Mouse (Mus musculus) layer of hippocampus, adult 6 months (tissue): ENCODE measurements around the gene Dnase2b. TPM values are rescaled to one million over a fixed set of nuclear protein-coding genes. Genes with fewer than 3 reads are reported as not detected.

Experiments
- long read RNA-seq, 2 experiments: library from polyadenylated mRNA; unstranded; transcript quantifications; one replicate each; pipeline ENCODE4 v2.0.0; 2019 to 2020
- polyA plus RNA-seq: library from polyadenylated mRNA; unstranded; fragments of <200 nt; fragmentation: Nextera tagmentation; gene quantifications from 2 replicates; pipeline ENCODE4 v1.2.3, GENCODE M21; 2021

Gene Dnase2b
- 0.05 TPM in 1 of 2 replicates, not detected in the other for polyA plus RNA-seq
- long read RNA-seq, experiment 1: 0 reads
- long read RNA-seq, experiment 2: 0 reads

DNA sequence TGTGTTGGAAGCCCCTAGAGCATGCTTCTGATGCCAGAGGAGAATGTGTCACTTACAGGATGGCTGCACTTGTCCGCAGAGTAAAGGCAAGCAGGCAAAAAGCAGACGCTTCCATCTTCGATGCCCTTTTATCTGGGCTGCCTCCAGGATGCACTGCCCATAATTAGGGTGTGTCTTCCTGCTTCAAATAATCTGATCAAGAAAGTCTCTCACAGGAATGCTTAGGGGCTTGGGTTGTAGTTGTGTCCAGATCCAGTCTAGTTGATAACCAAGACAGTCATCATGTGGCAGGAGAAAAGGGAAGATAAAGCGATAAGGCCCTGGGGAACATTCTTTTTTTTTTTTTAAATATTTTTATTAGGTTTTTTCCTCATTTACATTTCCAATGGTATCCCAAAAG, at the start of gene Dnase2b:
Dnase2b (minus strand) TSS at position 101 of the 400 bp plus-strand sequence.

DNA sequence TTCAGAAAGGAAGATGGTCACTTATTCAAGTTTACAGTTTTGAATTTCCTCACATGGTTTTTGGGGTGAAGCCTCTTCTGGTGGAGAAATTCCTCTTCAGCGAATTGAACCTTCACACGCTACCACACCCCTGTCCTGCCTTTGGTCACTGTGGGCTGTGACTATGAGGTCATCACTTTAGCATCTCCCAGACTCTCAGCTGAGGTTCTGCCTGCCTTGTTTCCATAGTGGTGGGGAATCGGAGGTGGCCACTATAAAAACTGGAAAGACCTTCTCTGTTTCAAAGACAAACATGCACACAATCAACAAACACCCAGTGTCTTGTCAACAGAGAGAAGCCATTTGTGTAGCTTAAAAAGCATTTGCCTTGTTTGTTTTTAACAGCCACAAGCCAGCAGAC, 35.8 kb upstream of the Dnase2b start, which contains the start of gene 4930503B20Rik:
4930503B20Rik (minus strand) TSS at position 101 of the 400 bp plus-strand sequence.

DNA sequence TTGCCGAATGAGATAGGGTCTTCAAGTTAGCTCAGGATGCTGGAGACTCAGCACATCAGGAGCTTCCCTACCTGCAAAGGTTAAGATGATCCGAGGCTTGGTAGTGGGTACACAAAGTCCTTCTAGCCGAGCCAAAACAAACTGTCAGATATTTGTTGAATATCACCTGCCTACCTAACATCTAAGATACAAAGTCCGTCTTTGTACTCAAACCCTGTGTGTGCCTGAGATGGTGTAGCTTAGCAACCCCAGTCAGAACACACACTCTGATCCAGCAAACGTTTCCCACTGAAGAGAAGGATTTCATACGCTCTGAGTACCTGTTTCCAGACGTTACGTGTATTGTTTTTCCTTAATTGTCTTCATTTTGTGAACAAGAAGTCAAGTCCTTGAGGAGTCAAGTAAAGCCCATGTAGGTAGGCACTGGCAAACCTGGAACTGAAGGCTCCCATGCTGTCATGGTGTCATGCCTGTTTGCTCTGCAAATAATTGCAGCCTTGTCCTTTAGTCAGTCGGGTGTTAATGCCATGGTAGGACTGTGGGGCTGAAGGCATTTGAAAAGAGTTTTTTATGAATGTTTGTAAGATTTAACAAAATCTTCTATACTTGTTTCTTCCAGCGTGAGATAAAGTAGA, 45.1 kb downstream of the Dnase2b start, which contains the start of gene Uox:
Uox (plus strand) TSS at position 279 of the 635 bp plus-strand sequence.

Other genes with a start within 250 kb of the Dnase2b start
- gene Ssx2ip, start 211.0 kb downstream of the Dnase2b start, polyA plus RNA-seq: 21.8 and 22.7 TPM in 2 replicates
- gene Ctbs, start 165.8 kb downstream of the Dnase2b start, polyA plus RNA-seq: 4.8 and 7.5 TPM in 2 replicates
- 0.38 and 0.73 TPM in 2 replicates for gene Spata1, start 115.8 kb downstream of the Dnase2b start, polyA plus RNA-seq
- 320 and 403 TPM in 2 replicates for gene Gng5, start 115.8 kb downstream of the Dnase2b start, polyA plus RNA-seq
- 11.5 and 14.3 TPM in 2 replicates for gene Rpf1, start 94.2 kb downstream of the Dnase2b start, polyA plus RNA-seq
- gene Uox, start 45.2 kb downstream of the Dnase2b start, polyA plus RNA-seq: 0.85 and 0.93 TPM in 2 replicates
- gene 4930503B20Rik, start 35.7 kb upstream of the Dnase2b start, polyA plus RNA-seq: not detected in 2 replicates
- 0.25 and 0.41 TPM in 2 replicates for gene Samd13, start 70.0 kb upstream of the Dnase2b start, polyA plus RNA-seq
- gene Prkacb, start 197.4 kb upstream of the Dnase2b start, polyA plus RNA-seq: 107 and 124 TPM in 2 replicates
- gene Ttll7, start 236.8 kb upstream of the Dnase2b start, polyA plus RNA-seq: 47.7 and 51.2 TPM in 2 replicates